Mouse (Mus musculus) lung, postnatal 25 days (tissue): ENCODE results near the gene Olfr1162.
"Not testable (repeated sequence)": the region's sequence is repeated elsewhere in the genome, so short reads cannot be mapped to it uniquely, and the experiment has no call there.

Experiments used
- DNase-seq: peaks from one replicate; pipeline ENCODE4 v3.0.0; 2022; ENCODE audit warnings: low spot score

The Olfr1162 gene

GRCm38 (mm10) chr2:88051029-88051428 is at the start of gene Olfr1162:
Olfr1162 (minus strand) TSS chr2:88051129.
- DNase-seq = no peak

GRCm38 (mm10) chr2:88093866-88094265 is 42.9 kb upstream of the Olfr1162 start, which contains the start of gene Olfr1164:
Olfr1164 (minus strand) TSS chr2:88093966.
- DNase-seq = no peak

GRCm38 (mm10) chr2:88071730-88072129 is 20.8 kb upstream of the Olfr1162 start, which contains the start of gene Olfr1163:
Olfr1163 (minus strand) TSS chr2:88071830.
- DNase-seq = no peak

GRCm38 (mm10) chr2:88063587-88063986 is 12.7 kb upstream of the Olfr1162 start:
- DNase-seq = no peak

- no peak for DNase-seq
These were observed 13.3 kb downstream of the Olfr1162 start, which contains the start of gene Olfr73 for GRCm38 (mm10) chr2:88037599-88037998. Olfr73 (minus strand) TSS chr2:88037699.

GRCm38 (mm10) chr2:88022474-88022873 is 28.5 kb downstream of the Olfr1162 start, which contains the start of gene Olfr1161:
Olfr1161 (plus strand) TSS chr2:88022774.
- not testable (repeated sequence) for DNase-seq

GRCm38 (mm10) chr2:88007515-88008318 is 43.2 kb downstream of the Olfr1162 start, which contains the start of gene Olfr1160:
Olfr1160 (minus strand) TSS chr2:88008268.
- DNase-seq = no peak
